Mouse (Mus musculus) stomach, embryonic 14.5 days (tissue): Measurements from ENCODE around the gene Fam227a. TPM values are rescaled to one million over a fixed set of nuclear protein-coding genes. Genes with fewer than 3 reads are reported as not detected.
A peak's percentile ranks its signal among the peaks of the same experiment; 100 is the strongest.

Experiments used
- ATAC-seq: fragments of 200-750 bp; cut with Nextera tagmentation; 2 replicates; pipeline ENCODE4 v1.8.0; 2017; ENCODE audit warnings: low read depth, moderate TSS enrichment; ENCODE audit not compliant: insufficient number of reproducible peaks, insufficient read depth, low FRiP score
- H3K27ac ChIP-seq: fragments of 300-500 bp; sonication (generic); 2 replicates; pipeline ENCODE4 v1.5.1; 2014; ENCODE audit warnings: mild to moderate bottlenecking, low read length, moderate library complexity, mixed read lengths
- H3K27me3 ChIP-seq: fragments of 300-500 bp; sonication (generic); 2 replicates; pipeline ENCODE4 v1.6.1; 2014; ENCODE audit warnings: low read length, control low read depth, mixed read lengths; ENCODE audit not compliant: control insufficient read depth, insufficient read depth
- H3K36me3 ChIP-seq: fragments of 300-500 bp; sonication (generic); 2 replicates; pipeline ENCODE4 v1.6.1; 2014; ENCODE audit warnings: mild to moderate bottlenecking, control low read depth, low read length, moderate library complexity, mixed read lengths; ENCODE audit not compliant: control insufficient read depth, insufficient read depth
- H3K4me1 ChIP-seq: fragments of 300-500 bp; sonication (generic); 2 replicates; pipeline ENCODE4 v1.6.1; 2014; ENCODE audit warnings: low read length, control low read depth, mixed read lengths; ENCODE audit not compliant: control insufficient read depth, insufficient read depth
- H3K4me2 ChIP-seq: fragments of 300-500 bp; sonication (generic); replicated peaks from 2 replicates; pipeline ENCODE4 v1.6.1; 2014; ENCODE audit warnings: low read depth, low read length, control low read depth
- H3K4me3 ChIP-seq: fragments of 300-500 bp; sonication (generic); 2 replicates; pipeline ENCODE4 v1.5.1; 2014; ENCODE audit warnings: low read depth, low read length, control low read depth
- H3K9ac ChIP-seq: fragments of 300-500 bp; sonication (generic); replicated peaks from 2 replicates; pipeline ENCODE4 v1.6.1; 2014; ENCODE audit warnings: low read depth, mild to moderate bottlenecking, control low read depth, low read length, moderate library complexity, mixed read lengths
- H3K9me3 ChIP-seq: fragments of 300-500 bp; sonication (generic); 2 replicates; pipeline ENCODE4 v1.6.1; 2016; ENCODE audit warnings: low read depth, low read length, control low read depth; ENCODE audit not compliant: control insufficient read depth
- WGBS: fragments of 180-500 bp; shearing (Covaris S2); extraction: QIAGEN DNeasy Blood & Tissue Kit; methylation state at CpG from one replicate; pipeline ENCODE4 v1.1.7; 2014; 5-methylcytosine and 5-hydroxymethylcytosine counted together
- polyA plus RNA-seq: library from polyadenylated mRNA; unstranded; fragments of >200 nt; fragmentation: Nextera tagmentation; extraction: Ambion mirVana; gene quantifications from 2 replicates; pipeline ENCODE4 v1.2.1, GENCODE M21; 2014

The Fam227a gene
- polyA plus RNA-seq, 1 experiment from 2014 or later = 1.6 TPM

DNA sequence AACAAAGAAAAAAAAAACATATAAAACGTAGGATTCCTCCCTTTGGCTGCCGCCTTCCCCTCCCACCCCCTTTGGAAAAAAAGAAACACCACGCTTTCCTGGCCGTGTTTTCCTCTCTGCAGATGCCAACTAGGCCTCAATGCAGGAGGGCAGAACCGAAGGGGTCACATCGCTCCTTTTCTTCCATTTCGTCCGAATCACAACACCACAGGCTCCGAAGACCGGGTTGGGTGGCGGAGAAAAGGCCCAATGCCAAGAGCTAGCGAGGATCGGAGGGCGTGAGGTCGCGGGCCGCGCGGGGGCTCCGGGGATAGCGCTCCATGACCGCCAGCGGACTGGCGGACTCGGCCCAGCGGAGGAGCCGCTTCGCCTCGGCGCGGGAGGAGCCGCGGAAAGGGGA is 28.4 kb upstream of the Fam227a start:
- H3K4me3 ChIP-seq = peak overlapping the region; percentile 90
- peak overlapping the region; percentile 86 for H3K9ac ChIP-seq
- peak overlapping the region; percentile 96 for H3K27ac ChIP-seq
- no peaks in the 10 kb centered on the region for H3K9me3 ChIP-seq
- WGBS = under 1% methylated on average over 33 of the region's 33 CpGs
- H3K4me1 ChIP-seq = peaks cover 56% of the 10 kb centered on the region
- H3K27me3 ChIP-seq = no peaks in the 10 kb centered on the region
- H3K4me2 ChIP-seq = peak overlapping the region; percentile 75
- ATAC-seq = no peak
- H3K36me3 ChIP-seq = no peaks in the 10 kb centered on the region

- Histone ChIP-seq H3K4me3 (peak overlapping the region; percentile 90), H3K9me3 (no peaks in the 10 kb centered on the region), H3K4me1 (peaks cover 47% of the 10 kb centered on the region), H3K27me3 (no peaks in the 10 kb centered on the region), H3K36me3 (no peaks in the 10 kb centered on the region), H3K4me2 (peak overlapping the region; percentile 75), H3K27ac (no peak overlapping the region), H3K9ac (peak overlapping the region; percentile 86; the same call in 1 of the 2 replicates)
- no peak for ATAC-seq
- WGBS = 11% methylated on average over 15 of the region's 15 CpGs
Measured at GRCm38 (mm10) chr15:79686046-79686869, 27.5 kb upstream of the Fam227a start.

GRCm38 (mm10) chr15:79685141-79685641 is 26.4 kb upstream of the Fam227a start:
- H3K4me3 ChIP-seq = peak overlapping the region; percentile 90
- H3K36me3 ChIP-seq = no peaks in the 10 kb centered on the region
- peak overlapping the region; percentile 75 for H3K4me2 ChIP-seq
- no peak for ATAC-seq
- WGBS = 26% methylated on average over 6 of the region's 6 CpGs
- no peak overlapping the region for H3K27ac ChIP-seq
- peaks cover 47% of the 10 kb centered on the region for H3K4me1 ChIP-seq
- no peaks in the 10 kb centered on the region for H3K9me3 ChIP-seq
- peak overlapping the region; percentile 86; the same call in 1 of the 2 replicates for H3K9ac ChIP-seq
- no peaks in the 10 kb centered on the region for H3K27me3 ChIP-seq

DNA sequence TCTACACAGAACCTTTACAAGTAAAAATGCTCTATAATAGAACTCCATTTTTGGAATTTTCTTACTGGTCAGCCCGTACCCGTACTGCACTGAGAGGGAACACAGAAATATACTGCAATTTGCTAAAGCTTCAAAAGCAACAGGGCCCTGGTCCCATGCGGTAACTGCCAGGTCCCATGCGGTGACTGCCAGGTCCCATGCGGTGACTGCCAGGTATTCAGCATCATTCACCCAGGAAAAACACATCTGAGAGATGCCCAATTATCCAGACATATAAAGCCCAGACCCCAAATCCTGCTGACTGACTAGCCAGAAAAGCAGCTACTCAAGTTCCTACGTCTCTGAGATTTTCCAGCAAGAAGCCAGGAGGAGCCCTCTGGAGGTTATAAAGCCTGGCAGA is 25.9 kb upstream of the Fam227a start:
- Histone ChIP-seq H3K27ac (no peak overlapping the region), H3K4me2 (peak overlapping the region; percentile 75), H3K9ac (no peak overlapping the region), H3K4me1 (peaks cover 43% of the 10 kb centered on the region), H3K9me3 (no peaks in the 10 kb centered on the region), H3K36me3 (peaks cover under 1% of the 10 kb centered on the region; the same call in 1 of the 2 replicates), H3K27me3 (no peaks in the 10 kb centered on the region), H3K4me3 (peak overlapping the region; percentile 90; the same call in 1 of the 2 replicates)
- 73% methylated on average over 6 of the region's 6 CpGs for WGBS
- no peak for ATAC-seq

- H3K4me2 ChIP-seq = peak overlapping the region; percentile 75
- no peak for ATAC-seq
- no peaks in the 10 kb centered on the region for H3K27me3 ChIP-seq
- WGBS = 66% methylated on average over 19 of the region's 19 CpGs
- H3K4me3 ChIP-seq = peak overlapping the region; percentile 90; the same call in 1 of the 2 replicates
- H3K9ac ChIP-seq = no peak overlapping the region
- H3K9me3 ChIP-seq = no peaks in the 10 kb centered on the region
- peaks cover 3% of the 10 kb centered on the region; the same call in 1 of the 2 replicates for H3K36me3 ChIP-seq
- H3K27ac ChIP-seq = no peak overlapping the region
- peaks cover 43% of the 10 kb centered on the region for H3K4me1 ChIP-seq
Measured at GRCm38 (mm10) chr15:79683707-79684465, 25.1 kb upstream of the Fam227a start.

GRCm38 (mm10) chr15:79683146-79683545 is 24.4 kb upstream of the Fam227a start:
- Histone ChIP-seq H3K4me1 (peaks cover 38% of the 10 kb centered on the region), H3K27me3 (no peaks in the 10 kb centered on the region), H3K4me3 (no peak overlapping the region), H3K4me2 (no peak overlapping the region), H3K27ac (no peak overlapping the region), H3K9me3 (no peaks in the 10 kb centered on the region), H3K36me3 (peaks cover 3% of the 10 kb centered on the region; the same call in 1 of the 2 replicates), H3K9ac (no peak overlapping the region)
- ATAC-seq = no peak
- WGBS = 77% methylated on average over 6 of the region's 6 CpGs

GRCm38 (mm10) chr15:79681973-79682372 is 23.2 kb upstream of the Fam227a start:
- no peak for ATAC-seq
- H3K4me2 ChIP-seq = no peak overlapping the region
- no peaks in the 10 kb centered on the region for H3K9me3 ChIP-seq
- WGBS = 85% methylated on average over 4 of the region's 4 CpGs
- H3K27ac ChIP-seq = no peak overlapping the region
- peaks cover 4% of the 10 kb centered on the region; the same call in 1 of the 2 replicates for H3K36me3 ChIP-seq
- no peaks in the 10 kb centered on the region for H3K27me3 ChIP-seq
- no peak overlapping the region for H3K9ac ChIP-seq
- peaks cover 37% of the 10 kb centered on the region for H3K4me1 ChIP-seq
- H3K4me3 ChIP-seq = no peak overlapping the region

DNA sequence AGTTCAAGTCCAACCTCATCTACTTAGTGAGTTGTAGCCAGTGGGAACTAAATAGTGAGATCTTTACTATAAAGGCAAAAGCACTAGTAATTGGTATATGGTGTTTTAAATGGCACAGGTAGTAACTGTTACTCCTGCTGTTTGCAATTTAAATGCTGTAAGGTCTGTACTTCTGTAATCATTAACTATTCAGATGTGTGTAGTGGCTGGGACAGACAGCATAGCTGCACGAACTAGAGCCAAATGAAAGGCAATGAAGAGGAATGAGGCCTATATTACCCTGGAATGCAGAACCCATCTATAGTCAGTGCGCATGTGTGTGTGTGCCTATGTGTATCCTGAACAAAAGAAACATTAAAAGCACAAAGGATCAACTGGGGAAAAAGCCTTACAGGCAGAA is 19.2 kb upstream of the Fam227a start:
- Histone ChIP-seq H3K4me3 (no peak overlapping the region), H3K4me2 (no peak overlapping the region), H3K27me3 (no peaks in the 10 kb centered on the region), H3K4me1 (0 out of 2 replicates have a peak, but pooled peaks cover 1% of the 10 kb centered on the region), H3K9ac (no peak overlapping the region), H3K36me3 (peaks cover 39% of the 10 kb centered on the region), H3K9me3 (no peaks in the 10 kb centered on the region), H3K27ac (no peak overlapping the region)
- ATAC-seq = no peak
- WGBS = 77% methylated on average over 2 of the region's 2 CpGs
